Mouse (Mus musculus) embryonic facial prominence, embryonic 14.5 days (tissue): ENCODE results near the gene Sipa1. TPM values are rescaled to one million over a fixed set of nuclear protein-coding genes. Genes with fewer than 3 reads are reported as not detected.

Experiments used
- microRNA-seq: library from miRNA; unstranded; fragments of <30 nt; microRNA quantifications from one replicate; pipeline ENCODE4, GENCODE M21; 2016; ENCODE audit warnings: borderline number of aligned reads
- polyA plus RNA-seq: library from polyadenylated mRNA; unstranded; fragments of >200 nt; fragmentation: Nextera tagmentation; extraction: Ambion mirVana; gene quantifications from 2 replicates; pipeline ENCODE4 v1.2.1, GENCODE M21; 2014

Gene Sipa1
- polyA plus RNA-seq, 1 experiment from 2014 or later = 24.4 TPM

Small RNA genes lying within 50 kb of the gene (microRNA-seq; reads per million reads assigned to microRNA genes)
- not detected for gene Mir6987

Other genes with a start within 250 kb of the Sipa1 start
- gene Drap1, start 238.7 kb downstream of the Sipa1 start, polyA plus RNA-seq = 191 and 195 TPM in 2 replicates
- 51.1 and 56.1 TPM in 2 replicates for gene AI837181, start 238.6 kb downstream of the Sipa1 start, polyA plus RNA-seq
- gene Fosl1, start 216.2 kb downstream of the Sipa1 start, polyA plus RNA-seq = not detected in 2 replicates
- 5.7 and 6.1 TPM in 2 replicates for gene Ccdc85b, start 205.8 kb downstream of the Sipa1 start, polyA plus RNA-seq
- 75.0 and 99.0 TPM in 2 replicates for gene Fibp, start 203.1 kb downstream of the Sipa1 start, polyA plus RNA-seq
- 0.85 and 1.5 TPM in 2 replicates for gene Ctsw, start 195.2 kb downstream of the Sipa1 start, polyA plus RNA-seq
- gene Efemp2, start 189.8 kb downstream of the Sipa1 start, polyA plus RNA-seq = 175 and 190 TPM in 2 replicates
- gene Mus81, start 175.3 kb downstream of the Sipa1 start, polyA plus RNA-seq = 38.0 and 39.6 TPM in 2 replicates
- gene Cfl1, start 173.3 kb downstream of the Sipa1 start, polyA plus RNA-seq = 2,353 and 2,499 TPM in 2 replicates
- not detected in 2 replicates for gene 1700020D05Rik, start 159.9 kb downstream of the Sipa1 start, polyA plus RNA-seq
- 10.7 and 13.2 TPM in 2 replicates for gene Snx32, start 153.2 kb downstream of the Sipa1 start, polyA plus RNA-seq
- 6.1 and 6.4 TPM in 2 replicates for gene Ovol1, start 103.1 kb downstream of the Sipa1 start, polyA plus RNA-seq
- gene Ap5b1, start 95.7 kb downstream of the Sipa1 start, polyA plus RNA-seq = 3.3 and 3.8 TPM in 2 replicates
- gene Rnaseh2c, start 61.8 kb downstream of the Sipa1 start, polyA plus RNA-seq = 94.8 and 110 TPM in 2 replicates
- 24.7 and 32.5 TPM in 2 replicates for gene Kat5, start 53.5 kb downstream of the Sipa1 start, polyA plus RNA-seq
- gene Rela, start 26.2 kb downstream of the Sipa1 start, polyA plus RNA-seq = 49.2 and 52.9 TPM in 2 replicates
- gene Map3k11, start 25.0 kb upstream of the Sipa1 start, polyA plus RNA-seq = 18.9 and 23.3 TPM in 2 replicates
- gene Pcnx3, start 25.2 kb upstream of the Sipa1 start, polyA plus RNA-seq = 24.1 and 32.1 TPM in 2 replicates
- 0.34 and 1.7 TPM in 2 replicates for gene Kcnk7, start 40.7 kb upstream of the Sipa1 start, polyA plus RNA-seq
- 34.2 and 43.4 TPM in 2 replicates for gene Ehbp1l1, start 62.6 kb upstream of the Sipa1 start, polyA plus RNA-seq
- 101 and 111 TPM in 2 replicates for gene Fam89b, start 65.9 kb upstream of the Sipa1 start, polyA plus RNA-seq
- gene Ltbp3, start 77.2 kb upstream of the Sipa1 start, polyA plus RNA-seq = 59.2 and 68.0 TPM in 2 replicates
- gene Scyl1, start 107.7 kb upstream of the Sipa1 start, polyA plus RNA-seq = 78.3 and 79.8 TPM in 2 replicates
- 20.6 and 25.8 TPM in 2 replicates for gene Frmd8, start 211.6 kb upstream of the Sipa1 start, polyA plus RNA-seq
- 2.8 and 3.0 TPM in 2 replicates for gene Slc25a45, start 214.1 kb upstream of the Sipa1 start, polyA plus RNA-seq
- gene Tigd3, start 230.4 kb upstream of the Sipa1 start, polyA plus RNA-seq = 1.4 and 2.0 TPM in 2 replicates
- gene Dpf2, start 249.3 kb upstream of the Sipa1 start, polyA plus RNA-seq = 124 and 143 TPM in 2 replicates